Mouse (Mus musculus) CD4-positive, CD25-positive, alpha-beta regulatory T cell, adult 4 months (primary cell): ENCODE measurements around the gene Snx27. TPM values are rescaled to one million over a fixed set of nuclear protein-coding genes. Genes with fewer than 3 reads are reported as not detected.

ENCODE experiments used
- ATAC-seq: one replicate; pipeline ENCODE4 v1.8.0; 2017
- polyA plus RNA-seq, 2 experiments: library from polyadenylated mRNA; unstranded; fragments of 100-300 nt; shearing (Covaris generic); gene quantifications; one replicate each; pipeline ENCODE4 v1.2.1; 2017

Snx27 gene
- 10 to 100 TPM; 17.1 TPM for polyA plus RNA-seq

- peak; percentile 89 for ATAC-seq
These were observed at the start of gene Snx27 for GRCm38 (mm10) chr3:94582456-94582891. TSS of gene Snx27 (minus strand) at chr3:94582716.

- no peak for ATAC-seq
These were observed 47.4 kb upstream of the Snx27 start for GRCm38 (mm10) chr3:94629876-94630275.

- ATAC-seq: no peak
These were observed 46.2 kb upstream of the Snx27 start for GRCm38 (mm10) chr3:94628712-94629111.

- ATAC-seq: no peak
These were observed 41.8 kb upstream of the Snx27 start for GRCm38 (mm10) chr3:94624281-94624680.

GRCm38 (mm10) chr3:94622550-94622949, 40.0 kb upstream of the Snx27 start:
- no peak for ATAC-seq

- no peak for ATAC-seq
These were observed 39.4 kb upstream of the Snx27 start for GRCm38 (mm10) chr3:94621740-94622507.

- peak; percentile 63 for ATAC-seq
These were observed 34.2 kb upstream of the Snx27 start for GRCm38 (mm10) chr3:94616717-94617116.

GRCm38 (mm10) chr3:94613258-94613878, 30.9 kb upstream of the Snx27 start:
- no peak for ATAC-seq

- ATAC-seq: no peak
These were observed 29.8 kb upstream of the Snx27 start for GRCm38 (mm10) chr3:94612274-94612673.

GRCm38 (mm10) chr3:94611834-94612233, 29.3 kb upstream of the Snx27 start:
- no peak for ATAC-seq

GRCm38 (mm10) chr3:94611343-94611742, 28.8 kb upstream of the Snx27 start:
- no peak for ATAC-seq

- ATAC-seq: no peak
These were observed 28.1 kb upstream of the Snx27 start for GRCm38 (mm10) chr3:94610581-94610980.

- no peak for ATAC-seq
These were observed 27.1 kb upstream of the Snx27 start for GRCm38 (mm10) chr3:94609621-94610020.

- ATAC-seq: peak; percentile 74
These were observed 19.4 kb upstream of the Snx27 start for GRCm38 (mm10) chr3:94601959-94602358.

- no peak for ATAC-seq
These were observed 14.8 kb upstream of the Snx27 start for GRCm38 (mm10) chr3:94597224-94597779.

- ATAC-seq: no peak
These were observed 13.4 kb upstream of the Snx27 start for GRCm38 (mm10) chr3:94595871-94596287.

- peak; percentile 43 for ATAC-seq
These were observed 8.6 kb upstream of the Snx27 start for GRCm38 (mm10) chr3:94591066-94591465.

- no peak for ATAC-seq
These were observed 5.4 kb upstream of the Snx27 start for GRCm38 (mm10) chr3:94587962-94588361.

- no peak for ATAC-seq
These were observed 428 bp upstream of the Snx27 start for GRCm38 (mm10) chr3:94582944-94583343.

GRCm38 (mm10) chr3:94581793-94582455, 592 bp downstream of the Snx27 start:
- peak; percentile 80 for ATAC-seq

GRCm38 (mm10) chr3:94581138-94581780, 1.3 kb downstream of the Snx27 start:
- no peak for ATAC-seq

- ATAC-seq: no peak
These were observed 8.0 kb downstream of the Snx27 start for GRCm38 (mm10) chr3:94574506-94574905.

- ATAC-seq: no peak
These were observed 15.3 kb downstream of the Snx27 start for GRCm38 (mm10) chr3:94567242-94567641.
